8 mouse cellular contexts compared by ENCODE assay signal in the genomic region with DNA sequence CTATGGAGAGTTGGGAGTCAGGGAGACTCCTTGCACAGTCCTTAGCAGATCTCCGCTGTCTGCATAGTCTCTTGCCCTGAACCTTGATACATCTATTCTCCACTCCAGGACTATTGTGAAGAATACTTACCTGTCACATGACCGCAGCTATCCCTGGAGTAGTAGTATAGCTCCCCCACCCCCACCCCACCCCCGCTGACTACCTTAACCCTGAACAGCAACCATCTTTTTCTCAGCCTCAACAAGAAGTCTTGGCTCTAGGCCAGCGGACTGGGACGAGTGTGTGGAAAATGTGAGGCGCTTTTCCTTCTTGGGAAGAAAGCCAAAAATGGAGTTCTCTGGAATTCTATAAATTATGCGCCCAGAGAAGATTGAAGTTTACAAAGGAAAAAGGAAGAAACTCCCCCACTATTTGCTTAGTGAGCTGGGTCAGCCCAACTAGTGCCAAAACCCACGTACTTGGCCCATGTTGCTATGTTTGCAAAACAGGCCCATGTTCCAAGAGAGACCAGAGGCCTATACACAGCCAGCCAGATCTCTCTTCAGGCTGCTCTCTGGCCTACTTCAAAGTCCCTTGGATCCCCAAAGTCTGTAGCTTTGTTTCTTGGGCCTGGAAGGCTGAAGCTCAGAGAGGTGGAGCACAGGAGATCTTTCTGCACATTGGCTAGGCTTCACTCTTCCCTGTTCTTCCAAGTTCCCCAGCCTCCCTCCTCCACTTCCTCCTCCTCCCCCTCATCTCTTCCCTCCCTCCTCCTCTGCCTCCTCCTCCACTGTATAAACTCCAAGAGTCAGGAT. TPM values are rescaled to one million over a fixed set of nuclear protein-coding genes. Genes with fewer than 3 reads are reported as not detected.
A peak's percentile ranks its signal among the peaks of the same experiment; 100 is the strongest.
DNase-seq lines count a peak whose midpoint lies in the region; ATAC-seq and TF ChIP-seq lines count a peak whose summit lies in the region.

No protein-coding gene starts in this region.

- 51% methylated on average over 8 of the region's 8 CpGs for WGBS in forebrain, embryonic 13.5 days
- 94% methylated on average over 8 of the region's 8 CpGs for WGBS in forebrain, embryonic 10.5 days
- WGBS in kidney, adult 2 months = 53% methylated on average over 8 of the region's 8 CpGs
- 68% methylated on average over 8 of the region's 8 CpGs for WGBS in liver, postnatal 0 days (ENCODE audit: insufficient replicate concordance)
- 43% methylated on average over 8 of the region's 8 CpGs for WGBS in small intestine, adult 2 months

- H3K9ac ChIP-seq in forebrain, embryonic 13.5 days = no peak overlapping the region
- H3K9ac ChIP-seq in liver, postnatal 0 days (replicated peaks) = no peak overlapping the region

- no peak for TF ChIP-seq POLR2A in bone marrow macrophage, adult 2 months (IDR thresholded peaks at IDR 0.05; ENCODE audit: borderline replicate concordance, low read depth, low read length)
- no peak for TF ChIP-seq POLR2A in kidney, adult 2 months (IDR thresholded peaks at IDR 0.05; ENCODE audit: low read depth, low read length)
- no peak for TF ChIP-seq POLR2A in small intestine, adult 2 months (IDR thresholded peaks at IDR 0.05; ENCODE audit: low read depth, low read length)

- H3K27ac ChIP-seq in forebrain, embryonic 13.5 days = peak overlapping the region; percentile 69
- H3K27ac ChIP-seq in forebrain, embryonic 10.5 days = no peak overlapping the region
- peak overlapping the region; percentile 87 for H3K27ac ChIP-seq in bone marrow macrophage, adult 2 months (ENCODE audit: insufficient read depth, low read depth, low read length)
- H3K27ac ChIP-seq in kidney, adult 2 months (ENCODE audit: insufficient read depth, low read depth, low read length) = no peak overlapping the region
- H3K27ac ChIP-seq in liver, postnatal 0 days (ENCODE audit: low read depth) = peak overlapping the region; percentile 76
- H3K27ac ChIP-seq in small intestine, adult 2 months (ENCODE audit: insufficient read depth, low read depth, low read length) = peak overlapping the region; percentile 75

- no peaks in the 10 kb centered on the region for H3K9me3 ChIP-seq in forebrain, embryonic 13.5 days (replicated peaks)
- no peaks in the 10 kb centered on the region for H3K9me3 ChIP-seq in forebrain, embryonic 10.5 days
- H3K9me3 ChIP-seq in liver, postnatal 0 days (ENCODE audit: low read length) = no peaks in the 10 kb centered on the region

- H3K4me1 ChIP-seq in forebrain, embryonic 13.5 days = peaks cover 25% of the 10 kb centered on the region
- H3K4me1 ChIP-seq in forebrain, embryonic 10.5 days = peaks cover 8% of the 10 kb centered on the region; the same call in 1 of the 2 replicates
- peaks cover 42% of the 10 kb centered on the region for H3K4me1 ChIP-seq in bone marrow macrophage, adult 2 months (ENCODE audit: control insufficient read depth, insufficient read depth, low read length)
- no peaks in the 10 kb centered on the region for H3K4me1 ChIP-seq in kidney, adult 2 months (ENCODE audit: control insufficient read depth, insufficient read depth, low read length)
- peaks cover 14% of the 10 kb centered on the region for H3K4me1 ChIP-seq in liver, postnatal 0 days (ENCODE audit: insufficient read depth)
- peaks cover 6% of the 10 kb centered on the region; the same call in 1 of the 2 replicates for H3K4me1 ChIP-seq in small intestine, adult 2 months (ENCODE audit: control insufficient read depth, insufficient read depth, insufficient read length, low read length)

- H3K36me3 ChIP-seq in forebrain, embryonic 13.5 days (ENCODE audit: poor library complexity, severe bottlenecking) = no peaks in the 10 kb centered on the region
- H3K36me3 ChIP-seq in forebrain, embryonic 10.5 days (replicated peaks) = no peaks in the 10 kb centered on the region
- no peaks in the 10 kb centered on the region for H3K36me3 ChIP-seq in kidney, adult 2 months (ENCODE audit: control insufficient read depth, insufficient read depth, low read length)
- no peaks in the 10 kb centered on the region for H3K36me3 ChIP-seq in liver, postnatal 0 days (replicated peaks; ENCODE audit: insufficient read depth, low read length)
- H3K36me3 ChIP-seq in small intestine, adult 2 months (ENCODE audit: control insufficient read depth, insufficient read depth, low read length) = no peaks in the 10 kb centered on the region

- no peak for DNase-seq in forebrain, embryonic 10.5 days (ENCODE audit: extremely low spot score, low spot score)
- peak; percentile 89 to 92 for DNase-seq in heart, adult 18-20 months
- DNase-seq in kidney, adult 2 months = peak; percentile 73
- peak; percentile 38 for DNase-seq in liver, postnatal 0 days

- ATAC-seq in forebrain, embryonic 13.5 days = peak; percentile 85
- peak; percentile 70 for ATAC-seq in liver, postnatal 0 days
- ATAC-seq in megakaryocyte progenitor cell, adult 5-6 weeks (replicated peaks; ENCODE audit: poor library complexity) = no peak

- H3K27me3 ChIP-seq in forebrain, embryonic 13.5 days = no peaks in the 10 kb centered on the region
- H3K27me3 ChIP-seq in forebrain, embryonic 10.5 days (ENCODE audit: poor library complexity, severe bottlenecking) = no peaks in the 10 kb centered on the region
- H3K27me3 ChIP-seq in kidney, adult 2 months (replicated peaks; ENCODE audit: control insufficient read depth, insufficient read depth, low read length) = no peaks in the 10 kb centered on the region
- H3K27me3 ChIP-seq in liver, postnatal 0 days (ENCODE audit: insufficient read depth, low read length) = no peaks in the 10 kb centered on the region
- H3K27me3 ChIP-seq in small intestine, adult 2 months (ENCODE audit: control insufficient read depth, insufficient read depth, low read length) = no peaks in the 10 kb centered on the region

- no peak overlapping the region for H3K4me2 ChIP-seq in forebrain, embryonic 13.5 days
- H3K4me2 ChIP-seq in liver, postnatal 0 days (ENCODE audit: low read depth, low read length) = no peak overlapping the region

- TF ChIP-seq CTCF in bone marrow macrophage, adult 2 months (IDR thresholded peaks at IDR 0.05; ENCODE audit: low read depth, low read length) = no peak
- no peak for TF ChIP-seq CTCF in kidney, adult 2 months (conservative IDR thresholded peaks at IDR 0.05; ENCODE audit: insufficient read depth, insufficient read length, low read depth, low read length)
- no peak for TF ChIP-seq CTCF in liver, postnatal 0 days (IDR thresholded peaks at IDR 0.05; ENCODE audit: low read depth)
- TF ChIP-seq CTCF in small intestine, adult 2 months (IDR thresholded peaks at IDR 0.05; ENCODE audit: extremely low read depth, insufficient read length, insufficient replicate concordance, low read depth, low read length) = no peak

- no peak for TF ChIP-seq EP300 in liver, postnatal 0 days (IDR thresholded peaks at IDR 0.05; ENCODE audit: low read depth)

- H3K4me3 ChIP-seq in forebrain, embryonic 13.5 days = no peak overlapping the region
- no peak overlapping the region for H3K4me3 ChIP-seq in forebrain, embryonic 10.5 days
- H3K4me3 ChIP-seq in bone marrow macrophage, adult 2 months (ENCODE audit: insufficient read depth, low read length) = 0 out of 2 replicates have a peak overlapping the region, but pooled peaks have one; percentile 38
- H3K4me3 ChIP-seq in kidney, adult 2 months (ENCODE audit: insufficient read depth, low read depth, low read length) = no peak overlapping the region
- no peak overlapping the region for H3K4me3 ChIP-seq in liver, postnatal 0 days (ENCODE audit: low read depth, low read length)
- no peak overlapping the region for H3K4me3 ChIP-seq in small intestine, adult 2 months (ENCODE audit: low read depth, low read length)

RNA-seq across cellular contexts. Expression of a gene that starts 48.4 kb away (rescaled TPM):
- 3.7 and 4.9 TPM in 2 replicates for polyA plus RNA-seq in forebrain, embryonic 13.5 days (2015; fragmentation: Nextera tagmentation; extraction: Ambion mirVana)
- 1.3 and 1.5 TPM in 2 replicates for polyA plus RNA-seq in forebrain, embryonic 10.5 days (2016; fragmentation: Nextera tagmentation; extraction: Ambion mirVana)
- not detected in 2 replicates for polyA plus RNA-seq in bone marrow macrophage, adult 2 months (2012; ENCODE audit: insufficient read depth, insufficient read length, missing spikeins)
- 100 to 1,000 TPM; 159 to 201 TPM for total RNA-seq in heart, adult 18-20 months (2021)
- 3.0 and 4.6 TPM in 2 replicates for polyA plus RNA-seq in kidney, adult 2 months (2012; rRNA removed)
- polyA plus RNA-seq in liver, postnatal 0 days (2015; fragmentation: Nextera tagmentation; extraction: Ambion mirVana) = 11.3 and 12.0 TPM in 2 replicates
- polyA plus RNA-seq in small intestine, adult 2 months (2012; rRNA removed) = 0.55 and 0.75 TPM in 2 replicates
- total RNA-seq in megakaryocyte progenitor cell, adult 5-6 weeks (2015) = not detected in 2 replicates
- not detected in 2 replicates for total RNA-seq in megakaryocyte progenitor cell, adult 5-6 weeks (2017)

Comparison
In these comparisons a context has a peak if more than half of its experiments do, and no peak if none do; other contexts are left out.
1. H3K27ac ChIP-seq: peak in forebrain, embryonic 13.5 days (single experiment), bone marrow macrophage, adult 2 months (single experiment), liver, postnatal 0 days (single experiment) and small intestine, adult 2 months (single experiment); none in forebrain, embryonic 10.5 days (single experiment) and kidney, adult 2 months (single experiment).